Mouse (Mus musculus): ENCODE measurements around the gene Thoc6. TPM values are rescaled to one million over a fixed set of nuclear protein-coding genes. Genes with fewer than 3 reads are reported as not detected.

Thoc6 gene
- 20.1 and 25.6 TPM in 2 replicates for polyA plus RNA-seq (2012; rRNA removed)

DNA sequence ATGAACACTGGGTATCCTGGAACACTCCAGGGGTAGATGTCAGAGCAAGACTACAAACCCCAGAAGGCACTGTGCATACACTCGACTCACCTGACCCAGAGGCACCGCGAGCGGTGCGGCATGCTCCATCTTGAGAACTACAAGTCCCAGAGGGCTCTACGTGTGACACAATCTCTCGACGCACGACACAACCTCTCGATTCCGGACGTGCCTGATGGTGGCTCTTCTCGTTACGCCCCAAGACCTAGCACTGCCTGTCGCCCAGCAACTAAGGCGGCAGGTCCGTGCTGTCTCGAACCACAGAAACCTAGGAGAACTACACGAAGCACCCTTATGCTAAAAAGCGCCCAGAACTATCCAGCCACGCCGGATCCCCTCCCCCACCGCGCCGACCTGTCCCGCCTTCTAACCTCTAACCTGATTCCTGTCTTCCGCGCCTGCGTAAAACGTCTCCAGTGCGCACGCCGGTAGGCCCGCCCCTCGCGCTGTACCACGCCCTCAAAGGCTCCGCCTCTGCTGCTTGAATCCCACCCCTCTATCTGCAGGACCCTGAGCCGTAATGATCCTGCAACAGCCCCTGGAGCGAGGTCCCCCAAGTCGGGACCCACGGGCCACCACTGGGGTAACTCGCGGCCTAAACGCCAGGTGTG is at the start of gene Thoc6, which contains the start of gene Hcfc1r1:
Gene Thoc6 (minus strand): TSS at position 459 of the 650 bp plus-strand sequence.
Gene Hcfc1r1 (plus strand): TSS at position 173 of the 650 bp plus-strand sequence.

GRCm38 (mm10) chr17:23722376-23723125 is 48.9 kb upstream of the Thoc6 start, which contains the start of gene 1520401A03Rik:
1520401A03Rik (minus strand) TSS chr17:23722783.

GRCm38 (mm10) chr17:23683856-23684672 is 10.4 kb upstream of the Thoc6 start, which contains the start of gene Cldn9:
Cldn9 (minus strand) TSS chr17:23684026.

GRCm38 (mm10) chr17:23679127-23679835 is 5.6 kb upstream of the Thoc6 start, which contains the start of gene Cldn6:
Cldn6 (plus strand) TSS chr17:23679249.

DNA sequence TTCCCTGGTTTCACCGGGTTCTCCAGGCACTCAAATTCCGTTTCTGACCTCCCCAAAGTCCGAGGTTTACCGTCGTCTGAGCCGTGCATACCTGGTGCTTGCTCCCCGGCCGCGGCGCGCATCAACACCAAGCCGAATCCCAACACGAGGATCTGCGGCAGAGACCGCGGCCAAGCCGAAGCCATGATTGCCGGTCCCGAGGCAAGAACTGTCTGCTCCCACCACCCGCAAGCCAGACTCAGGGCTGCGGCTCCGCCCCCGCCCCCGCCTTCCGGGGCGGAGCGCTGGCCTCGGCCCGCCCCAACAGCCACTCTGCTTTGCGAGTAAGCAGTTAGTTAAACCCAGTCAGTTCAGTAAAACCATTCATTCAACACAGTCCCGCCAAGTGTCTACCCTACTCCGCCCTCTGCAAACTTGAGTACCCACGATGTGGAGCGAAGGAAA is 3.6 kb upstream of the Thoc6 start, which contains the start of gene Tnfrsf12a:
Gene Tnfrsf12a (minus strand): TSS at position 233 of the 444 bp plus-strand sequence.

DNA sequence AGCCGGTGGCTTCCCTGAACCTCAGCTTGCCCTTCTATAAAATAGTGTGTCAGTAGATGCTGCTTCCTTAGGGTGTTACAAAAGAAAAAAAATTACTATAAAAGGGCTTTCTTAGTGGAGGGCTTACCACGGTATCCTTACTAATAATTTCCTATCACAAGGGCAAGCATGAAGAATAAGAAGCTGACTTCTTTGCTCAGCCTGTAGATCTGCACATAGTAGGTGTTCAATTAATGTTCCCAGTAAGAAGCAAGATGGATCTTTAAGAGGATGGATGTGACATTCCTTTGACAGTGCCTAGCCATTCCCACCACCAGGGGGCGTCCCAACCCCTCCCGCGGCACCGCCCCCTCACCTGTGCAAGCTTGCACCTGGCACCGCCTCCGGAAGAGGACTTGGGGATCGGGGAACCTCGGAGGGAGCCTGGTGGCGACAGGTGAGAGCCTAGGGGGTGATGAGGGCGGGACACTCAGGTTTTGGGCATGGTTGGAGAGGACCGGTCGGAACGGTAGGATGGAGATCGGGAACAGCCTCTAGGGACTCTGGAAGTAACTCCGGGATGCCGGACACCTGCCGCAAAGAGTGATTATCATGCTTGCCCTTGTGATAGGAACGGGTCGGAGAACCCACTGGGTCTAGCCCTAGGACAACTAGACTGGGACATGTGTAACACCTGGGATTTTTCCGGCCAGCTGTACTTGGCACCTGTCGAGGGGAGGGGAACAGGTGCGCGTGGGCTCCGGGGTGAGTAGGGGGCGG is 13.4 kb downstream of the Thoc6 start, which contains the start of gene Bicdl2:
Gene Bicdl2 (plus strand): TSS at position 390 of the 759 bp plus-strand sequence.

DNA sequence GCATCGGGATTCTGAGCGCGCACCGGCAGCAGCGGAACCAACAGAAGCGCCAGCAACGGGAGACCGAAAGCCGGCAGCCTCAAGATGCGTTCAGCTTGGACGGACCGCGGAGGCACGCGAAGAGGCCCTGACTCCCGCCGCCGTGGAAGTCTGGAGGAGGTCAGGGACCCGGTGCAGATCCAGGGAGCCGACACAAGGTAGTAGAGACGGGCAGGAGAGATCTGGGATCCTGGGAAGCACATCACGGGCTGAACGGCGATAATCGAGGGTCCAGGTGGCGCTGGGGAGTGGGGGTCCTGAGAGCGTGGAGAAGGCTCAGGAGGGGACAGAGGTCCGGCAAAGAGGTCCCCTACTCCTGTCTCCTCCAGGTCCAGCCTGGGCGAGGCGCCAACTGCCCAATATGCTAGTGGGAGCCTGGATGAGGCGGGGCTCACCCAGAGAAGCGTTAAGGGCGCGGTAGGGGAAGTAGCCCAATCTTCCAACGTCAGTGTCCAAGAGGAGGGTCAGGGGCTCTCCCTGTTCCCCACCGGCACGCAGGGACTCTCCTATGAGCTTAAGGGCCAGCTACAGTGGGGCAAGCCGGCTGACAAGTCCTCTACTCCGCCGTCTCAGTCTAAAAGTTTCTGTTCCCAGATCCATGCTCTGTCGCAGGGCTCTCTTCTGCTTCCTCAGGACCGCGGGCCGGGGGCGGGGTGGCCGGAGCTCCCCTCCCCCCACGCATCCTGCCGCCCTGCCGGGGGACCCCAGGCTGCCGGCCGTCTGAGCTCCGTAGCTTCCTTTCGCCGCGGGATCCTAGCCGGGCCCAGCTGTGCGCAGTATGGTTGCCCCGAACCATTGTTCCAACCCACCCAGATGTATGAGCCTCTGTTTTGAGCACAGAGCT is 28.8 kb downstream of the Thoc6 start, which contains the start of gene Mmp25:
Gene Mmp25 (minus strand): TSS at position 665 of the 883 bp plus-strand sequence.

Other genes starting within 250 kb of the Thoc6 start
- gene Vmn2r117, start 194.2 kb downstream of the Thoc6 start, polyA plus RNA-seq (2012; rRNA removed): not detected in 2 replicates
- gene Zfp213, start 109.6 kb downstream of the Thoc6 start, polyA plus RNA-seq (2012; rRNA removed): 15.2 and 15.6 TPM in 2 replicates
- gene Zfp13, start 74.4 kb downstream of the Thoc6 start, polyA plus RNA-seq (2012; rRNA removed): 11.5 and 11.8 TPM in 2 replicates
- not detected in 2 replicates for gene Zscan10, start 73.0 kb downstream of the Thoc6 start, polyA plus RNA-seq (2012; rRNA removed)
- 0.32 and 0.51 TPM in 2 replicates for gene Mmp25, start 28.6 kb downstream of the Thoc6 start, polyA plus RNA-seq (2012; rRNA removed)
- 18.5 and 18.9 TPM in 2 replicates for gene Bicdl2, start 13.4 kb downstream of the Thoc6 start, polyA plus RNA-seq (2012; rRNA removed)
- 362 and 417 TPM in 2 replicates for gene Hcfc1r1, start 286 bp downstream of the Thoc6 start, polyA plus RNA-seq (2012; rRNA removed)
- gene Tnfrsf12a, start 3.6 kb upstream of the Thoc6 start, polyA plus RNA-seq (2012; rRNA removed): 32.1 and 32.9 TPM in 2 replicates
- 0.53 TPM in 1 of 2 replicates, not detected in the other for gene Cldn6, start 5.4 kb upstream of the Thoc6 start, polyA plus RNA-seq (2012; rRNA removed)
- gene Cldn9, start 10.1 kb upstream of the Thoc6 start, polyA plus RNA-seq (2012; rRNA removed): 0.37 and 0.46 TPM in 2 replicates
- gene 1520401A03Rik, start 48.9 kb upstream of the Thoc6 start, polyA plus RNA-seq (2012; rRNA removed): 0.09 TPM in 1 of 2 replicates, not detected in the other
- gene Pkmyt1, start 52.5 kb upstream of the Thoc6 start, polyA plus RNA-seq (2012; rRNA removed): 61.5 and 71.9 TPM in 2 replicates
- 392 and 448 TPM in 2 replicates for gene Paqr4, start 67.0 kb upstream of the Thoc6 start, polyA plus RNA-seq (2012; rRNA removed)
- 14.8 and 15.8 TPM in 2 replicates for gene Kremen2, start 72.0 kb upstream of the Thoc6 start, polyA plus RNA-seq (2012; rRNA removed)
- 30.4 and 32.2 TPM in 2 replicates for gene Flywch1, start 97.7 kb upstream of the Thoc6 start, polyA plus RNA-seq (2012; rRNA removed)
- gene Flywch2, start 112.2 kb upstream of the Thoc6 start, polyA plus RNA-seq (2012; rRNA removed): 15.4 and 24.0 TPM in 2 replicates
- 521 and 552 TPM in 2 replicates for gene Srrm2, start 116.7 kb upstream of the Thoc6 start, polyA plus RNA-seq (2012; rRNA removed)
- 551 and 740 TPM in 2 replicates for gene Elob, start 155.3 kb upstream of the Thoc6 start, polyA plus RNA-seq (2012; rRNA removed)
- 0.24 and 0.87 TPM in 2 replicates for gene Prss33, start 162.2 kb upstream of the Thoc6 start, polyA plus RNA-seq (2012; rRNA removed)
- 1,354 and 1,658 TPM in 2 replicates for gene Prss32, start 170.0 kb upstream of the Thoc6 start, polyA plus RNA-seq (2012; rRNA removed)
- 1.9 and 6.1 TPM in 2 replicates for gene Prss41, start 170.3 kb upstream of the Thoc6 start, polyA plus RNA-seq (2012; rRNA removed)
- gene Prss21, start 194.2 kb upstream of the Thoc6 start, polyA plus RNA-seq (2012; rRNA removed): not detected in 2 replicates
- gene Dcpp1, start 207.0 kb upstream of the Thoc6 start, polyA plus RNA-seq (2012; rRNA removed): not detected in 2 replicates
- not detected in 2 replicates for gene Dcpp2, start 207.0 kb upstream of the Thoc6 start, polyA plus RNA-seq (2012; rRNA removed)
- gene Dcpp3, start 243.6 kb upstream of the Thoc6 start, polyA plus RNA-seq (2012; rRNA removed): not detected in 2 replicates